Mouse (Mus musculus) heart, embryonic 16.5 days (tissue): ENCODE results near the gene Kcnip1. TPM values are rescaled to one million over a fixed set of nuclear protein-coding genes. Genes with fewer than 3 reads are reported as not detected.

Experiments used
- ATAC-seq: fragments of 200-750 bp; cut with Nextera tagmentation; replicated peaks from 2 replicates; pipeline ENCODE4 v1.8.0; 2017; ENCODE audit warnings: moderate number of reproducible peaks; ENCODE audit not compliant: insufficient read depth, low FRiP score; ENCODE audit errors: extremely low read depth
- H3K27ac ChIP-seq: fragments of 300-500 bp; sonication (generic); 2 replicates; pipeline ENCODE4 v1.5.1; 2014; ENCODE audit warnings: mild to moderate bottlenecking, low read length, control low read depth, moderate library complexity
- H3K27me3 ChIP-seq: fragments of 300-500 bp; sonication (generic); 2 replicates; pipeline ENCODE4 v1.6.1; 2014; ENCODE audit warnings: low read length, mixed read lengths; ENCODE audit not compliant: control insufficient read depth, insufficient read depth
- H3K36me3 ChIP-seq: fragments of 300-500 bp; sonication (generic); 2 replicates; pipeline ENCODE4 v1.6.1; 2014; ENCODE audit not compliant: control insufficient read depth, insufficient read depth
- H3K4me1 ChIP-seq: fragments of 300-500 bp; sonication (generic); 2 replicates; pipeline ENCODE4 v1.6.1; 2014; ENCODE audit warnings: low read length, mixed read lengths; ENCODE audit not compliant: control insufficient read depth, insufficient read depth
- H3K4me2 ChIP-seq: fragments of 300-500 bp; sonication (generic); 2 replicates; pipeline ENCODE4 v1.6.1; 2014; ENCODE audit warnings: low read depth, mild to moderate bottlenecking, control low read depth, low read length
- H3K4me3 ChIP-seq: fragments of 300-500 bp; sonication (generic); 2 replicates; pipeline ENCODE4 v1.5.1; 2014; ENCODE audit warnings: mild to moderate bottlenecking, control low read depth, low read length
- H3K9ac ChIP-seq: fragments of 300-500 bp; sonication (generic); 2 replicates; pipeline ENCODE4 v1.6.1; 2014; ENCODE audit warnings: low read length, control low read depth
- H3K9me3 ChIP-seq: fragments of 300-500 bp; sonication (generic); replicated peaks from 2 replicates; pipeline ENCODE4 v1.6.1; 2016; ENCODE audit warnings: low read length; ENCODE audit not compliant: control insufficient read depth
- WGBS: fragments of 180-500 bp; shearing (Covaris S2); extraction: QIAGEN DNeasy Blood & Tissue Kit; methylation state at CpG from one replicate; pipeline ENCODE4 v1.1.7; 2014; 5-methylcytosine and 5-hydroxymethylcytosine counted together
- polyA plus RNA-seq: library from polyadenylated mRNA; unstranded; fragments of >200 nt; fragmentation: Nextera tagmentation; extraction: Ambion mirVana; gene quantifications from 2 replicates; pipeline ENCODE4 v1.2.1, GENCODE M21; 2015

The Kcnip1 gene
- polyA plus RNA-seq, 1 experiment from 2014 or later: 0.20 TPM

DNA sequence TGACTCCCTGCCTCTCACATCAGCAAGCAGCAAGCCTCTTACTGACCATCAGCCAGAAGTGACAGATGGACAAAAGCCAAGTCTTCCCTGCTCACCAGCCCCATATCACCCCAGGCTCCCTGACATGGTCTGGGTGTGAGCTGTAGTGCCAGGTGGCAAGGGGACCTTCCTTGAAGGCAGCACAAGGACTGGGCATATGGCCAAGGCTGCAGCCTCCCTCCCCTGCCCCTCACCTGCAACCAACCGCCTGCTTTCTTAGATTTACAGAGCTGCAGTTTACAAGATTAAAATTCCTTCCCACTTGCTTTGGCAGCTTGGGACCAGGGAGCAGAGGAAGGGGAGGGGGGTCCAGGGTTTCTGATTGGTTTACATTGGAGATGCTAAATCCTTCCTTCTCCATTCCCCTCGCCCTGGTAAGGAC lies 80.8 kb downstream of the Kcnip1 start:
- no peak overlapping the region for H3K4me2 ChIP-seq
- 0 out of 2 replicates have a peak, but pooled peaks cover under 1% of the 10 kb centered on the region for H3K9me3 ChIP-seq
- no peak overlapping the region for H3K27ac ChIP-seq
- H3K27me3 ChIP-seq: 0 out of 2 replicates have a peak, but pooled peaks cover 2% of the 10 kb centered on the region
- 0 out of 2 replicates have a peak, but pooled peaks cover 3% of the 10 kb centered on the region for H3K4me1 ChIP-seq
- no peaks in the 10 kb centered on the region for H3K36me3 ChIP-seq
- WGBS: 14% methylated on average over 2 of the region's 2 CpGs
- H3K4me3 ChIP-seq: no peak overlapping the region
- ATAC-seq: peak; percentile 68
- H3K9ac ChIP-seq: no peak overlapping the region

DNA sequence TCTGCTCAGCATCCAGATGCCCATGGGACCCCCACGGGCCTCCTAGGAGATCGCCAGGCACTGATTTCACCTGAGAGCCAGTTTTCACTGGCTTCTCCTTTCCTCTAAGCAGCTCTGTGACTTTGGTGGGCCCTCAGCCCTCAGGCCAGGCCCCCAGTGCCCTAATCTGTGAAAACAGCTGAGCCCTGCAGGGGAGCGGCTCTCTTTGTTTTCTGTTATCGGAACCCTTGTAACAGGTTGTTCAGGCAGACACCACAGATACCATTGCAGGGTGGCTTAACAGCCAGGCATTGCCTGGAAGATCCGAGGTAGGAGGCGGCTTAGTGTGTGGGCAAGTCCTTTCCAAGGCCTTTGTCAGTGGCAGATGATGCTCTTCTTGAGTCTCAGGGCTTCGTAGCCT lies 82.0 kb downstream of the Kcnip1 start:
- no peak for ATAC-seq
- H3K27ac ChIP-seq: no peak overlapping the region
- H3K4me1 ChIP-seq: 0 out of 2 replicates have a peak, but pooled peaks cover 3% of the 10 kb centered on the region
- 33% methylated on average over 7 of the region's 7 CpGs for WGBS
- H3K9ac ChIP-seq: no peak overlapping the region
- no peaks in the 10 kb centered on the region for H3K27me3 ChIP-seq
- 0 out of 2 replicates have a peak, but pooled peaks cover 4% of the 10 kb centered on the region for H3K9me3 ChIP-seq
- no peaks in the 10 kb centered on the region for H3K36me3 ChIP-seq
- no peak overlapping the region for H3K4me3 ChIP-seq
- no peak overlapping the region for H3K4me2 ChIP-seq

DNA sequence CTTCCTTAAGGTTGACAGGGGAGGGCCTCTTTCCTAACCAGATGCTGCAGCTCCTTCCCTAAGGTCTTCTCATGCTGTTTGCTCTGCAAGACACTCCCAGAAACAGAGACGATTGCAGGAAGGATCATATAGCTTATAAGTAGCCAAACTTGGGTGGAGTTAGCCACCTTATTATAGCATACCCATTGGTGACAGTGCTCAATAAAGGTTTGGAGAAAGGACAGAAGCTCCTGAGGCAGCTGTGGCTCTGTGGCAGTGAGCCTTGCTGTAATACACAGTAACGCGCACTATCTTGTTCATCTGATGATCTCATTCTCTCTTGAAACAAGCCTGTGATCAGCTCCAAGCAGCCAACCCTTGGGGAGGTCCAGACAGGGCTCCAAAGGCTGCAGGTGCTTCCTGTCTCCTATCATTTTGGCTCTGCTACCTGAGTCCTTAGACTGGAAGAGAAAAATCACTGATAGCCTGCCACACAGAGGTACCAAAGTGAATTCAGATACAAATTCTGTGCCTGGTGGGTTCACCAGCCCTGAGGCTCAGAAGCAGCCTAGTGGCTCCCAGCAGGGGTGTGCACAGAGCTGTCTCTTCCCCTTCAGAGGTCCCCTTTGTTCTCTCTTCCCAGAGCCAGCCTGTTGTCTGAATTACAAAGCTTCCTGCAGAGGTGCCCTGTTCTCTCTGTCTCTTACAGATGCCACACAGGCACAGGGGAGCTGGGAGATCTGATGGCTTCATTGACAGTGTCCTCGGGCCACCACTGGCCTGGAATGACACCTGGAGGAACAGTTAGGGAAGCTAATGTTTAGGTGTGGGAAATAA lies 84.4 kb downstream of the Kcnip1 start:
- no peak; the same call in 1 of the 2 replicates for ATAC-seq
- 0 out of 2 replicates have a peak, but pooled peaks cover 4% of the 10 kb centered on the region for H3K9me3 ChIP-seq
- 53% methylated on average over 4 of the region's 4 CpGs for WGBS
- H3K4me2 ChIP-seq: no peak overlapping the region
- no peaks in the 10 kb centered on the region for H3K36me3 ChIP-seq
- no peak overlapping the region for H3K27ac ChIP-seq
- no peak overlapping the region for H3K4me3 ChIP-seq
- H3K9ac ChIP-seq: no peak overlapping the region
- 0 out of 2 replicates have a peak, but pooled peaks cover 3% of the 10 kb centered on the region for H3K4me1 ChIP-seq
- H3K27me3 ChIP-seq: no peaks in the 10 kb centered on the region

DNA sequence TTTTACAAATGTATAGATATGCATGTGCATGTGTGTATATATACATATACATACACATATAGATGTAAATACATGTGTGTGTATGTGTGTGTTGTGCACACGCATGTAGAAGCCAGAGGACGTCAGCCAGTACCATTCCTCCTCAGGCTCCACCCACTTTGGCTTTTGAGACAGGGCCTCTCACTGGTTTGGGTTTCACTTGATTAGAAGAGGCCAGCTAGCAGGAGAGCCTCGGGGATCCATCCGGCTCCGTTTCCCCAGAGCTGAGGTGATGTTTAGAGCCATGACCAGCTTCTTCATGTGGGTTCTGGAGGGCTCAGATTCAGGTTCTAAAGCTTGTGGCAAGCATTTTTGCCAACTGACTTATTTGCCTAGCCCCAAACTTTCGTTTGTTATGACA lies 89.5 kb downstream of the Kcnip1 start:
- H3K4me3 ChIP-seq: no peak overlapping the region
- H3K4me2 ChIP-seq: no peak overlapping the region
- 56% methylated on average over 6 of the region's 6 CpGs for WGBS
- no peak for ATAC-seq
- no peaks in the 10 kb centered on the region for H3K27me3 ChIP-seq
- H3K27ac ChIP-seq: no peak overlapping the region
- 0 out of 2 replicates have a peak, but pooled peaks cover 4% of the 10 kb centered on the region for H3K9me3 ChIP-seq
- H3K36me3 ChIP-seq: no peaks in the 10 kb centered on the region
- H3K4me1 ChIP-seq: no peaks in the 10 kb centered on the region
- no peak overlapping the region for H3K9ac ChIP-seq

DNA sequence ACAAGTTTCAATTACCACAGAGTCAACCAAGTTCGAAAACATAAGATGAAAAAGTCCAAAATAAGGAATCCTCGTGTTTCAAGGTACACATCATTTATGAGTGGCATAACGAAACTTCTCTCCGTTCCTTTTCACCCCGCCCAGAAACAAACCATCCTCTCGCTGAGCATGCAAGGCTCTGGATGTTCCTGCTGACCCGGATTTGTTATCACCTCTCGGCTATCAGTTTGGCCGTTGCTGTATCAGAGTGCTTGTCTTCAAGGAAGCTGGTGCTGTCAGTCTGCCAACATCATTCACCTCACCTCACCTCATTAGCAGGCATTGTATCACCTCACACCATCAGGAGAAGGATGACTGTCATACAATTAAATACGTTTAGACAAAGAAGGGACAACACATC lies 90.6 kb downstream of the Kcnip1 start:
- no peaks in the 10 kb centered on the region for H3K36me3 ChIP-seq
- H3K9ac ChIP-seq: no peak overlapping the region
- 43% methylated on average over 10 of the region's 10 CpGs for WGBS
- no peak for ATAC-seq
- no peaks in the 10 kb centered on the region for H3K27me3 ChIP-seq
- H3K4me1 ChIP-seq: no peaks in the 10 kb centered on the region
- H3K4me2 ChIP-seq: no peak overlapping the region
- H3K4me3 ChIP-seq: no peak overlapping the region
- H3K27ac ChIP-seq: no peak overlapping the region
- 0 out of 2 replicates have a peak, but pooled peaks cover 4% of the 10 kb centered on the region for H3K9me3 ChIP-seq

- Histone ChIP-seq H3K27me3 (no peaks in the 10 kb centered on the region), H3K4me2 (no peak overlapping the region), H3K4me3 (no peak overlapping the region), H3K9ac (no peak overlapping the region), H3K4me1 (no peaks in the 10 kb centered on the region), H3K36me3 (no peaks in the 10 kb centered on the region), H3K9me3 (0 out of 2 replicates have a peak, but pooled peaks cover under 1% of the 10 kb centered on the region), H3K27ac (no peak overlapping the region)
- ATAC-seq: no peak
- WGBS: 62% methylated on average over 2 of the region's 2 CpGs
Observed at GRCm38 (mm10) chr11:33901783-33902182, 91.2 kb downstream of the Kcnip1 start.

GRCm38 (mm10) chr11:33891084-33891483 lies 101.9 kb downstream of the Kcnip1 start:
- no peaks in the 10 kb centered on the region for H3K4me1 ChIP-seq
- 69% methylated on average over 4 of the region's 4 CpGs for whole genome bisulfite sequencing
- no peak overlapping the region for H3K27ac ChIP-seq
- H3K4me2 ChIP-seq: no peak overlapping the region
- no peak for ATAC-seq
- H3K9me3 ChIP-seq: no peaks in the 10 kb centered on the region
- H3K36me3 ChIP-seq: no peaks in the 10 kb centered on the region
- no peaks in the 10 kb centered on the region for H3K27me3 ChIP-seq
- no peak overlapping the region for H3K9ac ChIP-seq
- no peak overlapping the region for H3K4me3 ChIP-seq

DNA sequence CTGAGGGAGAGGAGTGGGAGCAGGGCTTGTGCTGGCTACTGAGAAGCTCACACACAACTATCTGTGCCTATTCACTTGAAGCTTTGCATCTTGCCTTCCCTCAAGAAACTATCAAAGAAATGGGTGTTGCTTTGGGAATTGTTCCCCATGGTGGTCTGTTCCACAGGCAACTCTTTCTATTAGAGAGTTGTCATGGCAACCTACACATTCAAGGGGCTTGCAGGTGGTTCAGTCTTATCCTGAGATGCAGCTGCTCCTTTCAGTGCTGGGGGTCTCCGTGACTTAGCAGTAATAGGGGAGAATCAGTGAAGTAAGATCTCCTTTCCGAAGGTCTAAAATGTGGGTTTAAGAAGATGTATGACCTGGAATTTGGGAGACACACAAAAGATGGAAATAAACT lies 102.6 kb downstream of the Kcnip1 start:
- 78% methylated on average over 2 of the region's 2 CpGs for WGBS

DNA sequence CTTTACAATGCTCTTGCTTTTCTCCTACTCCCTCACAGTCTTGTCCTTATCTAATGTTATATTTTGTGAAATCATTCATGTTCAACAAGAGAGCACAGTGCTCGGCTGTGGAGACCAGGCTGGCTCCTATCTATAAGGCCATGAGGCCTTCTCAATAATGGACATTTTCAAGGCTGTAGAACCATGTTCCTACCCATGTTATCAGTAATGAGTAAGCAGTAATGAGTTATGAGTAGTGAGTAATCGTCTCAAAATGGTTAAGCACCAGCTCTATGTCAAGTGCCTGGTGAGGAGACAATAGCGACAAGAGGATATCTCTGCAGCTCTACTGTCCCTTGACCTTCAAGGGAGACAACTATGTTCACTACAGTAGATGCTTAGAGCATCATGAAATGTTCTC lies 105.3 kb downstream of the Kcnip1 start:
- 70% methylated on average over 3 of the region's 3 CpGs for WGBS
- H3K9ac ChIP-seq: no peak overlapping the region
- no peak for ATAC-seq
- no peak overlapping the region for H3K27ac ChIP-seq
- H3K27me3 ChIP-seq: no peaks in the 10 kb centered on the region
- H3K4me1 ChIP-seq: no peaks in the 10 kb centered on the region
- H3K36me3 ChIP-seq: no peaks in the 10 kb centered on the region
- H3K4me3 ChIP-seq: no peak overlapping the region
- no peaks in the 10 kb centered on the region for H3K9me3 ChIP-seq
- H3K4me2 ChIP-seq: no peak overlapping the region

More for the DNA sequence above, 102.6 kb downstream of the Kcnip1 start:
- no peak overlapping the region for H3K9ac ChIP-seq
- no peaks in the 10 kb centered on the region for H3K27me3 ChIP-seq
- no peak overlapping the region for H3K27ac ChIP-seq
- no peak for ATAC-seq
- no peaks in the 10 kb centered on the region for H3K36me3 ChIP-seq
- no peaks in the 10 kb centered on the region for H3K4me1 ChIP-seq
- no peaks in the 10 kb centered on the region for H3K9me3 ChIP-seq
- no peak overlapping the region for H3K4me3 ChIP-seq
- H3K4me2 ChIP-seq: no peak overlapping the region
